Comparison of ENCODE assay signal across 8 mouse cellular contexts in genomic region chr9:13686977-13687659, GRCm38 (mm10).
DNase-seq lines count a peak whose midpoint lies in the region; ATAC-seq and TF ChIP-seq lines count a peak whose summit lies in the region.

No protein-coding gene starts in this region.

- peak; percentile 30 for DNase-seq in hindbrain, postnatal 0 days (ENCODE audit: low spot score)
- DNase-seq in hindbrain, embryonic 10.5 days (ENCODE audit: low spot score), result no peak
- DNase-seq in B cell, adult 2 months, result peak; percentile 73 to 76
- peak; percentile 81 for DNase-seq in R1 (ENCODE audit: low read depth, low spot score)
- DNase-seq in naive thymus-derived CD4-positive, alpha-beta T cell, adult 2 months (ENCODE audit: low read depth), result peak; percentile 75
- DNase-seq in gastrocnemius, postnatal 10 days, result no peak

- H3K9ac ChIP-seq in hindbrain, postnatal 0 days (replicated peaks; ENCODE audit: low read length), result no peak overlapping the region
- no peak overlapping the region for H3K9ac ChIP-seq in forebrain, embryonic 13.5 days

- WGBS in hindbrain, postnatal 0 days, result 88% methylated on average over 19 of the region's 19 CpGs
- 90% methylated on average over 19 of the region's 19 CpGs for WGBS in hindbrain, embryonic 10.5 days
- 91% methylated on average over 19 of the region's 19 CpGs for WGBS in forebrain, embryonic 13.5 days

- no peak overlapping the region for H3K27ac ChIP-seq in hindbrain, postnatal 0 days
- H3K27ac ChIP-seq in hindbrain, embryonic 10.5 days, result no peak overlapping the region
- H3K27ac ChIP-seq in forebrain, embryonic 13.5 days, result no peak overlapping the region

- no peaks in the 10 kb centered on the region for H3K36me3 ChIP-seq in hindbrain, postnatal 0 days (ENCODE audit: insufficient read depth, low read length)
- no peaks in the 10 kb centered on the region for H3K36me3 ChIP-seq in hindbrain, embryonic 10.5 days
- H3K36me3 ChIP-seq in forebrain, embryonic 13.5 days (ENCODE audit: poor library complexity, severe bottlenecking), result no peaks in the 10 kb centered on the region

- H3K27me3 ChIP-seq in hindbrain, postnatal 0 days (ENCODE audit: insufficient read depth, low read length), result no peaks in the 10 kb centered on the region
- H3K27me3 ChIP-seq in hindbrain, embryonic 10.5 days (ENCODE audit: insufficient read depth, poor library complexity, severe bottlenecking), result no peaks in the 10 kb centered on the region
- H3K27me3 ChIP-seq in forebrain, embryonic 13.5 days, result no peaks in the 10 kb centered on the region

- peak; percentile 62 for TF ChIP-seq CTCF in hindbrain, postnatal 0 days (IDR thresholded peaks at IDR 0.05; ENCODE audit: low read depth)

- no peak overlapping the region for H3K4me3 ChIP-seq in hindbrain, postnatal 0 days (ENCODE audit: low read length)
- H3K4me3 ChIP-seq in hindbrain, embryonic 10.5 days, result no peak overlapping the region
- no peak overlapping the region for H3K4me3 ChIP-seq in forebrain, embryonic 13.5 days

- H3K4me1 ChIP-seq in hindbrain, postnatal 0 days (ENCODE audit: insufficient read depth, low read length), result no peaks in the 10 kb centered on the region; the same call in 1 of the 2 replicates
- H3K4me1 ChIP-seq in hindbrain, embryonic 10.5 days (replicated peaks), result peaks cover 16% of the 10 kb centered on the region
- H3K4me1 ChIP-seq in forebrain, embryonic 13.5 days, result peaks cover 12% of the 10 kb centered on the region; the same call in 1 of the 2 replicates

- ATAC-seq in hindbrain, postnatal 0 days, result no peak
- ATAC-seq in erythroblast, adult 5-6 weeks (replicated peaks; ENCODE audit: low FRiP score, poor library complexity, severe bottlenecking), result no peak
- no peak for ATAC-seq in forebrain, embryonic 13.5 days

- no peaks in the 10 kb centered on the region for H3K9me3 ChIP-seq in hindbrain, postnatal 0 days (ENCODE audit: low read length)
- no peaks in the 10 kb centered on the region for H3K9me3 ChIP-seq in hindbrain, embryonic 10.5 days
- no peaks in the 10 kb centered on the region for H3K9me3 ChIP-seq in forebrain, embryonic 13.5 days (replicated peaks)

- H3K4me2 ChIP-seq in hindbrain, postnatal 0 days (ENCODE audit: low read depth, low read length), result no peak overlapping the region
- H3K4me2 ChIP-seq in forebrain, embryonic 13.5 days, result no peak overlapping the region

Comparison
In these comparisons a context has a peak if more than half of its experiments do, and no peak if none do; other contexts are left out.
1. DNase-seq: peak in hindbrain, postnatal 0 days (single experiment), B cell, adult 2 months (2 of 2), R1 (single experiment) and naive thymus-derived CD4-positive, alpha-beta T cell, adult 2 months (single experiment); none in hindbrain, embryonic 10.5 days (single experiment) and gastrocnemius, postnatal 10 days (single experiment).